Mouse (Mus musculus) midbrain, postnatal 0 days (tissue): ENCODE measurements at regions not wholly inside any gene's neighbourhood (a gene's known extent, or its start where the extent isn't known, plus 50 kb on each side); places are given as distances from the start of the nearest gene placed in this dataset.

Experiments used
- ATAC-seq: fragments of 200-750 bp; cut with Nextera tagmentation; 2 replicates; pipeline ENCODE4 v1.8.0; 2017; ENCODE audit warnings: moderate number of reproducible peaks, mild to moderate bottlenecking, moderate TSS enrichment, moderate library complexity; ENCODE audit not compliant: low FRiP score
- DNase-seq: peaks from one replicate; pipeline ENCODE4 v3.0.0-alpha.2; 2015; ENCODE audit warnings: low spot score
- H3K27ac ChIP-seq: fragments of 300-500 bp; sonication (generic); 2 replicates; pipeline ENCODE4 v1.5.1; 2014; ENCODE audit warnings: low read depth, mild to moderate bottlenecking, low read length, mixed read lengths
- H3K27me3 ChIP-seq: fragments of 300-500 bp; sonication (generic); 2 replicates; pipeline ENCODE4 v1.6.1; 2014; ENCODE audit warnings: low read length, control low read depth, mixed read lengths; ENCODE audit not compliant: insufficient read depth
- H3K36me3 ChIP-seq: fragments of 300-500 bp; sonication (generic); 2 replicates; pipeline ENCODE4 v1.6.1; 2014; ENCODE audit warnings: low read length, control low read depth, mixed read lengths; ENCODE audit not compliant: insufficient read depth
- H3K4me1 ChIP-seq: fragments of 300-500 bp; sonication (generic); 2 replicates; pipeline ENCODE4 v1.6.1; 2014; ENCODE audit warnings: mild to moderate bottlenecking, control low read depth, antibody characterized with exemption, low read length, mixed read lengths; ENCODE audit not compliant: insufficient read depth
- H3K4me2 ChIP-seq: fragments of 300-500 bp; sonication (generic); 2 replicates; pipeline ENCODE4 v1.6.1; 2014; ENCODE audit warnings: low read depth, mild to moderate bottlenecking, low read length, mixed read lengths; ENCODE audit not compliant: poor library complexity, severe bottlenecking
- H3K4me3 ChIP-seq: fragments of 300-500 bp; sonication (generic); 2 replicates; pipeline ENCODE4 v1.5.1; 2014; ENCODE audit warnings: low read depth, mild to moderate bottlenecking, low read length, moderate library complexity
- H3K9ac ChIP-seq: fragments of 300-500 bp; sonication (generic); replicated peaks from 2 replicates; pipeline ENCODE4 v1.6.1; 2014; ENCODE audit warnings: mild to moderate bottlenecking, low read length, moderate library complexity, mixed read lengths; ENCODE audit not compliant: poor library complexity, severe bottlenecking
- H3K9me3 ChIP-seq: fragments of 300-500 bp; sonication (generic); 2 replicates; pipeline ENCODE4 v1.6.1; 2016; ENCODE audit warnings: low read length, control low read depth
- CTCF ChIP-seq: IDR thresholded peaks from 2 replicates; pipeline ENCODE4 v1.5.1; 2016; ENCODE audit warnings: antibody characterized with exemption, mild to moderate bottlenecking
- WGBS: fragments of 180-500 bp; shearing (Covaris S2); extraction: QIAGEN DNeasy Blood & Tissue Kit; methylation state at CpG from one replicate; pipeline ENCODE4 v1.1.7; 2014; 5-methylcytosine and 5-hydroxymethylcytosine counted together

- H3K36me3 ChIP-seq: no peaks in the 10 kb centered on the region
- TF ChIP-seq CTCF: no peak
- 66% methylated on average over 5 of the region's 5 CpGs for WGBS
- H3K4me2 ChIP-seq: no peak overlapping the region
- no peaks in the 10 kb centered on the region for H3K27me3 ChIP-seq
- no peak overlapping the region for H3K4me3 ChIP-seq
- no peak for ATAC-seq
- H3K27ac ChIP-seq: no peak overlapping the region
- H3K4me1 ChIP-seq: no peaks in the 10 kb centered on the region
- peak; percentile 51 for DNase-seq
- H3K9ac ChIP-seq: no peak overlapping the region
- H3K9me3 ChIP-seq: no peaks in the 10 kb centered on the region
These were observed 103.1 kb upstream of the Intu start for GRCm38 (mm10) chr3:40428021-40428420.

DNA sequence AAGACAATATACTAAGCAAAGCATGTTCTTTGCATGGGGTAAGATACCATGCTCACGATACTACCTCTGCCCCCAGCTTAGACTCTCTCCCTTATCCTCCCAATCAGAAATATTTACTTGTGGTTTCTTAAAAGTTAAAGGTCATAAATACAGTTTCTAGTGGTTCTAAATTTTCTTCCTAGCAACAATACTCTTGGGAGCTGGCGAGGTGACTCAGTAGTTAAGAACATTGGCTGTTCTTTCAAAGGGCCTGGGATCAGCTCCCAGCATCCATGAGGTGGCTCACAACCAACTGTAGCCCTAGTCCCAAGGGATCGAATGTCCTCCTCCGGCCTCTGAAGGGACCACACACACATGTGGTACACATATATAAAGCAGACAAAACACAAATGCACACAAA is 92.8 kb upstream of the Intu start:
- Histone ChIP-seq H3K4me1 (no peaks in the 10 kb centered on the region), H3K27me3 (no peaks in the 10 kb centered on the region), H3K4me3 (no peak overlapping the region), H3K36me3 (no peaks in the 10 kb centered on the region), H3K27ac (no peak overlapping the region), H3K4me2 (no peak overlapping the region), H3K9me3 (no peaks in the 10 kb centered on the region), H3K9ac (no peak overlapping the region)
- ATAC-seq (no peak), DNase-seq (no peak)
- WGBS: 93% methylated on average over 4 of the region's 4 CpGs
- TF ChIP-seq CTCF: no peak

- Histone ChIP-seq H3K4me2 (no peak overlapping the region), H3K4me3 (no peak overlapping the region), H3K9ac (no peak overlapping the region), H3K27ac (no peak overlapping the region), H3K4me1 (no peaks in the 10 kb centered on the region), H3K9me3 (no peaks in the 10 kb centered on the region), H3K36me3 (no peaks in the 10 kb centered on the region), H3K27me3 (no peaks in the 10 kb centered on the region)
- ATAC-seq: no peak
- 56% methylated on average over 14 of the region's 14 CpGs for WGBS
- TF ChIP-seq CTCF: no peak
- DNase-seq: no peak
These were observed 89.7 kb upstream of the Intu start for GRCm38 (mm10) chr3:40441092-40442036.

DNA sequence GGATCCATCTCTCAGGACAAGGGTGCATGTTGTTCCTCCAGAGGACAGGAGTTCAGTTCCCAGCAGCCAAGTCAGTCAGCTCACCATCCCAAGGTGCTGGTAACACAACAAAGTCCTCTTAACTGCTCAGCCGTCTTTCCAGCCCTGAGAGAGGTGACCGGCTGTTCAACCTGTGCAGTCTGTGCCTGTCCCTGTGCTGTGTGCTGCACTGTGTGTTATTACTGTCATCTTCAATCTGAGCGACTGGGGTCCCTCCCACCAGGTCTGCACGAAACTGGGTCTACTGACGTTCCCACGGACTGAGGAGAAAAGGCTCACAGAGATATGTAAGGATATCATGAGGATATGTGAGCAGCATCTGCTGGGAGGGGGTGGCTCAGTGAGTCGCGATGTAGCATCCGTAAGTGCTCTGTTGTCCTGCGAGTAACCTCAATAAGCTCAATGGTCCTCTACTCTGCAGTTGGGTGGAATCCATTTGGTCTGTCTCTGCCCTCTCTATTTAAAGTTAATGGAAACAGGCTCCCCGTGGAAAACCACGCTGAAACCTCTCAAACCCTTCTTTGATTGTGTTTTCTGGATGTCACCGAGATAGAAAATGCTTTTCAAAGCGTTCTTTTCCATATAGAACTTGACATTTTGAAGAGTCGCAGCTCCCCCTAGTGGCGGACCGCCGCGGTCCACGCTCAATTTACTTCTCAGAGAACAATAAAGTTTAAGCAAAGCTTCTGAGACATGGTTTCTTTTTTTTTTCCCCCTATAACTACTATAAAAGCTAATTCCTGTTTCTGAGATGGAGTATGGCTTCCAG is 87.1 kb upstream of the Intu start:
- H3K27ac ChIP-seq: no peak overlapping the region
- H3K27me3 ChIP-seq: no peaks in the 10 kb centered on the region
- H3K9ac ChIP-seq: no peak overlapping the region
- H3K4me3 ChIP-seq: peak overlapping the region; percentile 20; the same call in 1 of the 2 replicates
- 0 out of 2 replicates have a peak, but pooled peaks have one; percentile 7 for ATAC-seq
- peak; percentile 89 for TF ChIP-seq CTCF
- peak overlapping the region; percentile 42 for H3K4me2 ChIP-seq
- H3K4me1 ChIP-seq: no peaks in the 10 kb centered on the region
- H3K9me3 ChIP-seq: no peaks in the 10 kb centered on the region
- no peaks in the 10 kb centered on the region for H3K36me3 ChIP-seq
- 28% methylated on average over 20 of the region's 20 CpGs for WGBS
- DNase-seq: peak; percentile 87

DNA sequence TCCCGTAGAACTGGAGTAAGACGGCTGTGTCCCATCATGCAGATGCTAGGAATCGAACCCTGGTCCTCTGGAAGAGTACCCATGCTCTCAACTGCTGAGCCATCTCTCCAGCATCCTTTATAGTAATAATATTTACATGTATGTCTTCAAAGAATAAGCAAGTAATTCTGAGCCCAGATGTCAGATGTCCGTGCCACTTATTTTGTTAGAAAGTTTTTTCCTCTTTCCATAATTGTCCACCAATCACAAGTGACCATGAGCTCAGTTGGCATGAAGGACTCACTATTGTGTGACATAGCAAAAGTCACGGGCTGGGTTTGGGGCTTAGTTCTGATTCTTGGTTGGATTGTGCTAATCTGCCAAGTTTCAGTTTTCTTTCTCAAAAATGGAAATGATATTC is 78.1 kb upstream of the Intu start:
- no peaks in the 10 kb centered on the region for H3K27me3 ChIP-seq
- no peak for ATAC-seq
- TF ChIP-seq CTCF: no peak
- WGBS: 86% methylated on average over 5 of the region's 5 CpGs
- H3K27ac ChIP-seq: no peak overlapping the region
- no peaks in the 10 kb centered on the region for H3K36me3 ChIP-seq
- no peak overlapping the region for H3K4me2 ChIP-seq
- H3K4me1 ChIP-seq: no peaks in the 10 kb centered on the region; the same call in 1 of the 2 replicates
- H3K9me3 ChIP-seq: no peaks in the 10 kb centered on the region
- no peak overlapping the region for H3K4me3 ChIP-seq
- no peak for DNase-seq
- no peak overlapping the region for H3K9ac ChIP-seq

DNA sequence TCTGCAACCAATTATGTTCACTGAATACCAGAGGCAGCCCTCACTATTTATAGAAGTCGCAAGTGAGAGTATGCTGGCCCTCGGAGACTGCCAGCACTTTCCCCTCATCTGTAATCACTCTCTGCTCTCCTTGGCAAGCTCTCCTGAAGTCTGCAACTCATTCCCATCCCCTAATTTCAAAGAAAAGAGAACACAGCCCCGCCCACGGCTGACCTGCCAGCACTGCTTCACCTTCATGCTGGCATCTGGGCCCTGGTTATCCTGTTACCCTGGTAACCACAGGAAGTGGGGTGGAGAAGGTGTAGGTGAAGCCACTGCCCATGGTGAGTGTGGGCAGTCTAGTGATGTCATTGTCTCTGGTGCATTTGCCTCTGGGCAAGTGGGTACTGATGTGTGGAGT is 77.5 kb upstream of the Intu start:
- Histone ChIP-seq H3K36me3 (no peaks in the 10 kb centered on the region), H3K4me2 (no peak overlapping the region), H3K4me1 (no peaks in the 10 kb centered on the region; the same call in 1 of the 2 replicates), H3K9me3 (no peaks in the 10 kb centered on the region), H3K9ac (no peak overlapping the region), H3K27ac (no peak overlapping the region), H3K4me3 (no peak overlapping the region), H3K27me3 (no peaks in the 10 kb centered on the region)
- DNase-seq: no peak
- ATAC-seq: no peak
- no peak for TF ChIP-seq CTCF
- WGBS: 58% methylated on average over 4 of the region's 4 CpGs
